Mouse (Mus musculus): Measurements from ENCODE around the gene Wdr70. TPM values are rescaled to one million over a fixed set of nuclear protein-coding genes. Genes with fewer than 3 reads are reported as not detected.
"Not testable (repeated sequence)": the region's sequence is repeated elsewhere in the genome, so short reads cannot be mapped to it uniquely, and the experiment has no call there.

Wdr70 gene
- total RNA-seq (2022) = 10 to 100 TPM; 20.3 to 22.8 (median 21.2) TPM

- DNase-seq (ENCODE audit: low spot score in 2 of 2) = peak; percentile 92 to 93
Observed at GRCm38 (mm10) chr15:8098774-8099749, at the start of gene Wdr70. Gene Wdr70, minus strand, starts transcription at chr15:8099209.

GRCm38 (mm10) chr15:8135606-8136005 lies 36.6 kb upstream of the Wdr70 start:
- no peak for DNase-seq (ENCODE audit: low spot score in 2 of 2)

DNA sequence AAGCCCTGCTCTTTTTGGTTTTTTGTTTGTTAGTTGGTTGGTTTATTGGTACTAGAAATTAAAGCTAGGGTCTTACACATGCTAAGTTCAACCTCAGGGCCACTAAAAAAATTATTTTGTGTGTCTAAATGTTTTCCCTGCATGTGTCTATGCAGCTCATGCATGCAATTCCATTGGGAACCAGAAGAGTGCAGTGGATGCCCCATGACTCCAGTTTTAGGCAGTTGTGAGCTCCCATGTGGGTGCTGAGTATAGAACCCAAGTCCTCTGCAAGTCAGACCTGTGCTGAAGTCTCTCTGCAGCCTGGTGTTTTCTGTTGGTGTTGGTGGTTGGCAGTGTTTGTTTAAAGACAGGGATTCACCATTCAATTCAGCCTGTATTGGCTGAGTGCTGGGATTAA lies 32.8 kb upstream of the Wdr70 start:
- no peak for DNase-seq (ENCODE audit: low spot score in 2 of 2)

GRCm38 (mm10) chr15:8131268-8131667 lies 32.3 kb upstream of the Wdr70 start:
- no peak for DNase-seq (ENCODE audit: low spot score in 2 of 2)

- no peak for DNase-seq (ENCODE audit: low spot score in 2 of 2)
Observed at GRCm38 (mm10) chr15:8129281-8129680, 30.3 kb upstream of the Wdr70 start.

DNA sequence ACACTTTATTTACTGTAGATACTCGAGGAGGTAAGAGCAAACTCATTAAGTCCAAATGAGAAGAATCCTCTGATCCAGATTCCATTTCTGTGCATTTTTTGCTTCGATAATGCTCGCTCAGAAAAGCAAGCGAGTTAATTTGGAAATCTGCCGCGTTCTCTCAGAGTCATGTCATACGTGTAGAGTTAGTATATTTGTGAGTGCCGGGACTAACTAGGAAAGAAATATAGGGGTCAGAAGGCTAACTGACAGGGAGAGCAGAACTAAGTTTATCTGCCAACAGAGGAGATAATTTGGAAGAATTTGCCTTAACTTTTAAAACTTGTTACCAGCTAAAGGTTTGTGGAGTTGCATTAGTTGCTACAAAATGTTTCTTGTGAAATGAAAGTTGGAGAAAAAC lies 10.8 kb upstream of the Wdr70 start:
- DNase-seq (ENCODE audit: low spot score in 2 of 2) = no peak

GRCm38 (mm10) chr15:8108966-8109743 lies 10.1 kb upstream of the Wdr70 start, which contains the start of gene Nup155:
Gene Nup155, plus strand, starts transcription at chr15:8109273.
- peak; percentile 81 to 85 for DNase-seq (ENCODE audit: low spot score in 2 of 2)

DNA sequence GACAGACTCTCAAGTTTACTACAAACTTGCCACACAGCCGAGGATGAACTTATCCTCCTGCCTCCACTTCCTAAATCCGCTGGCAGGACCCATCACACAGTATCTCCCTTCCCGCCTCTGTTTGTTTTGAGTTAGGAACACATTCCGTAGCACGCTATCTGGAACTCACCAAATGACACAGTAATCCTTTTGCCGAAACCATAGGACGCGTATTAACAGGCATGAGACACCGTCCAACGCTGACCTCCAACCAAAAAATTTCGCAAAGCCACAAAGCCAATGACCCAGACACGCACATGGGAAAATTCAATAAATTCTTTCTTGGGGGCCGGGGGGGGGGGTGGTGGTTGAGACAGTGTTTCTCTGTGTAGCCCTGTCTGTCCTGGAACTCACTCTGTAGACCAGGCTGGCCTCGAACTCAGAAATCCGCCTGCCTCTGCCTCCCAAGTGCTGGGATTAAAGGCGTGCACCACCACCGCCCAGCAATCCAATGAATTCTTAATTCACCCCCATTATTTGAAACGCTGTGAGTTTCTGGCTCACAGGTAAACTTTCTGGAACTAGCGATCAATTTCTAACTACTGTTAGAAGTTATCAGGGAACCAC lies 9.5 kb upstream of the Wdr70 start:
- DNase-seq (ENCODE audit: low spot score in 2 of 2) = no peak

- DNase-seq (ENCODE audit: low spot score in 2 of 2) = not testable (repeated sequence)
Observed at GRCm38 (mm10) chr15:8101975-8102542, 3.0 kb upstream of the Wdr70 start.

- DNase-seq (ENCODE audit: low spot score in 2 of 2) = peak in 1 of 2 experiments; percentile 8
Observed at GRCm38 (mm10) chr15:8097853-8098252, 1.2 kb downstream of the Wdr70 start.

- DNase-seq (ENCODE audit: low spot score in 2 of 2) = not testable (repeated sequence)
Observed at GRCm38 (mm10) chr15:8092668-8093067, 6.3 kb downstream of the Wdr70 start.

DNA sequence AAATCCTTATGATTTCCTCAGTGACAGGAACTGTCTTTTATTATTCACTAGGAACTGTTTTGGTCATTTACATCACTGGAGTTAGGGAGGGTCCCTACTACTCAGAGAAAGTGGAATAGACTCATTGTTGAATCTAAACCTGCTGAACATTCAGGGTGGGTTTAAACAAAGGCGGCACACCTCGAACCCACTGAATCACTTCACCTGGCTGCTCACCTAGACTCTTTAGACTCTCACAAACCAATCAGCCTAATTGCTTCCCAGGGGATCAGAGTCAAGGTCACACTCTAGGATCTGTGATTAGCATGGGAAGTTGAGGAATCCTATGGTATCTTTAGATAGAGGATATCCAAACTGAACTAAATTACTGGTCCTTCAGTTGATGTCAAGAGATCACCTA lies 8.3 kb downstream of the Wdr70 start:
- no peak for DNase-seq (ENCODE audit: low spot score in 2 of 2)

GRCm38 (mm10) chr15:8088715-8089114 lies 10.3 kb downstream of the Wdr70 start:
- no peak for DNase-seq (ENCODE audit: low spot score in 2 of 2)

DNA sequence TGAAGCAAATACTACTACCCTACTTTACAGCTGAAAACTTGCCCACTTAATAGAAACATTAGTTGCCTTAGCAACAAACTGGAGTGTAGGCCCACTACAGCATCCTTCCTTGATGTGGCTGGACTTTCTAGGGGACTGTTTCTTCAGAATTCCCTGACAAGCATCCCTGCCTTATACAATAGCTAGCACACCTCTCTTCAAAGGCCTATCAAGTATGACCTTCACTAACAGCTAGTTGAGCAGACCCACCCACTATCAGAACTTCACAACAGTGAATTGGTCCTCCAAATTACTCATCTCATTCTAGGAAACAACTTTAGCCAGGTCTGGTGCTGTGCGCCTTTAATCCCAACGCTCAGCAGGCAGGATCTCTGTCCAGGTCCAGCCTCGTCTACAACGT lies 11.7 kb downstream of the Wdr70 start:
- DNase-seq (ENCODE audit: low spot score in 2 of 2) = no peak

DNA sequence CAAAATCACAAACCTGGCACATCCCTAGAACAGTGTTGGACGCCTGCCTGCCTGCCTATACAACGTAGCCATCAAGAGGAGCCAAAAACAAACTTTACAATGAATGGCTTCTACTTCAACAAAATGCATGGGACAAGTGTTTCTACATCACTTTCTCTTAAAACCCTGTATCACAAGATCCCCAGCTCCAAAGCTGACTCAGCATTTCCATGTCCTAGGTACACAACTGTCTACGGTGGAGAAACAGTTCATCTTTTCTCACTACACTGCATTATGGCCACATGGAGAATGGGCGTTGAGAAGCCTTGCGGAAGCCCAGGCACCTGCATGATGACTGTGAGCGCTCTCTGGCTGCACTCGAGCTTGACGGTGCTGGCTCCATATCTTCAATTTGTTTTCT lies 16.9 kb downstream of the Wdr70 start:
- no peak for DNase-seq (ENCODE audit: low spot score in 2 of 2)

GRCm38 (mm10) chr15:8073159-8073558 lies 25.9 kb downstream of the Wdr70 start:
- DNase-seq (ENCODE audit: low spot score in 2 of 2) = not testable (repeated sequence)

GRCm38 (mm10) chr15:8065221-8065620 lies 33.8 kb downstream of the Wdr70 start:
- DNase-seq (ENCODE audit: low spot score in 2 of 2) = no peak

DNA sequence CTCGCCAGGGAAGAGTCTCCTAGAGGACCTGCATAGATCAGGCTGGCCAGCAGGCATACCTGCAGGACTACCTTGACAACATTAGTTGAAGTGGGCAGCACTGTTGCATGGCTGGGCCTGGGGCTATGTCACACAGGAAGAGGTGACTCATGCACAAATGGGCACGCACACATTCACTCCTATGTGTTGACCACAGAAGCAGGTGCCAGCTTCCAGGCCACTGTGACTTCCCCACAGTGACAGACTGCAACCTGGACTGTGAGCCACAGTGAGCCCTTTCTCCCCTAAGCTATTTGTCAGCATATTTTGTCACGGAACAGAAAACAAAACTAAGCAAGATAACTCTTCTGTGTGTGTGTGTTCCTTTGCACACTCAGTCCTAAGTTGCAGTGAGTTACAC lies 47.8 kb downstream of the Wdr70 start:
- no peak for DNase-seq (ENCODE audit: low spot score in 2 of 2)

- DNase-seq (ENCODE audit: low spot score in 2 of 2) = no peak
Observed at GRCm38 (mm10) chr15:8039834-8040233, 59.2 kb downstream of the Wdr70 start.

DNA sequence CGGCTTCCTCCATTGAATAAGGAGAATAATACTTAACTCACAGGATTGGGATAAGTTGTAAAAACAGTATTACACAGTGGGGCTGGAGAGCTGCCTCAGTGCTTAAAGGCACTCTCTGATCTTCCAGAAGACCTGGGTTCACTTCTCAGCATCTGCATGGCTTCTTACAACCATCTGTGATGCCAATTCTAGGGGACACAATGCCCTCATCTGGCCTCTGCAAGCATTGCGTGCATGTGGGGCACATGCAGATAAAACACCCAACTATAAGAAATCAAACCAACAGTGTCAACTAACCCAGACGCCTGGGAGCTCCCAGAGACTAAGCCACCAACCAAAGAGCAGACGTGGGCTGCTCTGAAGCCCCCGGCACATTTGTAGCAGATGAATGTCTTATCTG lies 60.6 kb downstream of the Wdr70 start:
- no peak for DNase-seq (ENCODE audit: low spot score in 2 of 2)

- no peak for DNase-seq (ENCODE audit: low spot score in 2 of 2)
Observed at GRCm38 (mm10) chr15:8037825-8038224, 61.2 kb downstream of the Wdr70 start.
